Mouse (Mus musculus) limb, embryonic 12.5 days (tissue): Measurements from ENCODE around the gene Vwc2l. TPM values are rescaled to one million over a fixed set of nuclear protein-coding genes. Genes with fewer than 3 reads are reported as not detected.

Experiments used
- ATAC-seq: fragments of 200-750 bp; cut with Nextera tagmentation; 2 replicates; pipeline ENCODE4 v1.8.0; 2017; ENCODE audit warnings: low read depth, moderate TSS enrichment; ENCODE audit not compliant: insufficient number of reproducible peaks, insufficient read depth, low FRiP score, low TSS enrichment
- H3K27ac ChIP-seq: fragments of 300-500 bp; sonication (generic); 2 replicates; pipeline ENCODE4 v1.5.1; 2016; ENCODE audit warnings: mild to moderate bottlenecking, moderate library complexity
- H3K27me3 ChIP-seq: fragments of 300-500 bp; sonication (generic); 2 replicates; pipeline ENCODE4 v1.6.1; 2016; ENCODE audit warnings: mild to moderate bottlenecking, moderate library complexity
- H3K36me3 ChIP-seq: fragments of 300-500 bp; sonication (generic); 2 replicates; pipeline ENCODE4 v1.6.1; 2016; ENCODE audit warnings: mild to moderate bottlenecking, moderate library complexity
- H3K4me1 ChIP-seq: fragments of 300-500 bp; sonication (generic); replicated peaks from 2 replicates; pipeline ENCODE4 v1.6.1; 2016
- H3K4me2 ChIP-seq: fragments of 300-500 bp; sonication (generic); 2 replicates; pipeline ENCODE4 v1.6.1; 2016; ENCODE audit warnings: mild to moderate bottlenecking, moderate library complexity
- H3K4me3 ChIP-seq: fragments of 300-500 bp; sonication (generic); replicated peaks from 2 replicates; pipeline ENCODE4 v1.5.1; 2016; ENCODE audit warnings: mild to moderate bottlenecking
- H3K9ac ChIP-seq: fragments of 300-500 bp; sonication (generic); replicated peaks from 2 replicates; pipeline ENCODE4 v1.6.1; 2016; ENCODE audit warnings: mild to moderate bottlenecking, moderate library complexity
- H3K9me3 ChIP-seq: fragments of 300-500 bp; sonication (generic); 2 replicates; pipeline ENCODE4 v1.6.1; 2016; ENCODE audit warnings: mild to moderate bottlenecking, moderate library complexity
- WGBS: fragments of 180-500 bp; shearing (Covaris S2); methylation state at CpG from one replicate; pipeline ENCODE4 v1.1.7; 2016; 5-methylcytosine and 5-hydroxymethylcytosine counted together
- polyA plus RNA-seq: library from polyadenylated mRNA; unstranded; fragments of >200 nt; fragmentation: Nextera tagmentation; extraction: Ambion mirVana; gene quantifications from 2 replicates; pipeline ENCODE4 v1.2.1, GENCODE M21; 2016

The Vwc2l gene
- polyA plus RNA-seq, 1 experiment from 2014 or later = not detected

DNA sequence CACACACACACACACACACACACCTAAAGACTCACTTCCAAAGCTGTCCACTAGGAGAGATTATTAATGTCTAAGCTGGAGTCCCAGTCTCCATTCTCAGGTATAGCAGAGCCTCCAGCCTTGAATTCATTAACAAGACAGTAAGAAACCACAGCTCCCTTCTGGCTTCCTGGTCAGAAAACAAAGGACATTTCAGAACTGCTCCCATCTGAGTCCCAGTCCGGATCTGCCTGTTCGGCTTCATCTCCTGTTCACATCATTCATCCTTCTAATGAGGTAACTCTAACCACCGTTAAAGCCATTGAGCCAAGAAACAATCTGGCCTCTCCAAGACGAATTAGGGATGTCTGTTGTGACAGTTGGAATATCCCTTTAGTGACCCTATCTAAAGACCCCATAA lies 185.7 kb downstream of the Vwc2l start:
- ATAC-seq = no peak
- Histone ChIP-seq H3K4me3 (no peak overlapping the region), H3K4me1 (no peaks in the 10 kb centered on the region), H3K9me3 (no peaks in the 10 kb centered on the region), H3K4me2 (no peak overlapping the region), H3K27me3 (no peaks in the 10 kb centered on the region), H3K9ac (no peak overlapping the region), H3K36me3 (no peaks in the 10 kb centered on the region), H3K27ac (no peak overlapping the region)
- WGBS = 64% methylated on average over 4 of the region's 4 CpGs

DNA sequence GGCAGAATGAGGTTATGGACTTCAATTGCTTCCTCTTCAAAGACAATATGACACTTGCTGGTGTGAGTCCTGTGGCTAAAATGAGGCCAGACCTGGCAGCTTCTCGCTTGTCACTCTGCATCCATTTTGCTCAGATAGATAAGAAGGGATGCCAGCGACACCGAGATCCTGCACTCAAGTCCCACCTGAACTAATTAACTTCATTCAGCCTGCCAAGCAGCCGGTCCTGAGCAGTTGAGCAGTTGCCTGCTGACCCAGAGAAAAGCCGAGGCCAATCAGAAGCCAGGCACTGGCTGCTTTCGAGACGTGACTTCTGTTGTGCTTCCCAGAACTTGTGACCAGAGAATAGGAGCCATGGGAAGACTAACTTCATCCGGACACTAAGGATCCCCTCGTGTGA lies 187.6 kb downstream of the Vwc2l start:
- Histone ChIP-seq H3K27me3 (no peaks in the 10 kb centered on the region), H3K4me3 (no peak overlapping the region), H3K4me2 (no peak overlapping the region), H3K27ac (no peak overlapping the region), H3K4me1 (no peaks in the 10 kb centered on the region), H3K36me3 (no peaks in the 10 kb centered on the region), H3K9me3 (no peaks in the 10 kb centered on the region), H3K9ac (no peak overlapping the region)
- ATAC-seq = no peak
- 56% methylated on average over 9 of the region's 9 CpGs for WGBS

DNA sequence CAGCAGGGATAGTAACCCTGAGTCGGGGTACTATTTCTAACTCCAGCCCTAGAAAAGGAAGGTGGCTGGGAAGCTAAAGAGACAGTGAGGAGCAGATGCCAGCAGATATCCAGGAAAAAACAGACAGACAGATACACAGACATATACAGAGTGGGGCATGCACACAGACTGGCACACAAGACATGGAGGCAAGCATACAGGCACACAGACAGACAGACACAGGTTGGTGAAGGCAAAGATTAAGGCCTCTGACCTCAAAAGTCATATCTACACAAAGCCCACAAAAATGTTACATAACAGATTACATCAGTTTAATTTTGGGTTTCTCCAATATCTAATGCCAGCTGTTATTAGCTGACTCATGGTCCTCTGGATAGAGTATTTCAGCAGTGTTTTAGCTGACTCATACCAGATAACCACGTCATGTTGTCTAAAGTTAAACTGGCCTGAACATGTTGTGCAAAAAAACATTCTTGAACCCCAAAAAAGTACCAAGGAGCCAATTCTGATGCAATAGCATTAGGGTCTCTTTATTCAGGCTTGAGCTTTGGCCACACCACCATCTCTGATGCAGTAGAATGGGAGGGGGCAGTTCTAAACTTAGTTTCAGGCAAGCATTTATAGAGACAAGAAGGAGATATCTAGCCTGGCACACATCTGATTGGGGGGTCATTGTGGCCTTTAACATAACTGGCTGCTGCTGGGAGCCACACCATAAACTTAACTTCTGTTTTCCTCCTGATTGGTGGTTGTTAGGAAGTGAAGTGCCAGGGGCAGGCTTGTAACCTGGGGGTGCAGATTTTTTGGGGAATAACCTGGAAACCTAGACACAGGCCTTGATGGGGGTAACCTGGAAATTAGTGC lies 192.9 kb downstream of the Vwc2l start:
- ATAC-seq = no peak
- Histone ChIP-seq H3K27ac (no peak overlapping the region), H3K27me3 (no peaks in the 10 kb centered on the region), H3K9ac (no peak overlapping the region), H3K36me3 (no peaks in the 10 kb centered on the region), H3K4me3 (no peak overlapping the region), H3K4me2 (no peak overlapping the region), H3K4me1 (no peaks in the 10 kb centered on the region), H3K9me3 (no peaks in the 10 kb centered on the region)
- WGBS = 82% methylated on average over 2 of the region's 2 CpGs

DNA sequence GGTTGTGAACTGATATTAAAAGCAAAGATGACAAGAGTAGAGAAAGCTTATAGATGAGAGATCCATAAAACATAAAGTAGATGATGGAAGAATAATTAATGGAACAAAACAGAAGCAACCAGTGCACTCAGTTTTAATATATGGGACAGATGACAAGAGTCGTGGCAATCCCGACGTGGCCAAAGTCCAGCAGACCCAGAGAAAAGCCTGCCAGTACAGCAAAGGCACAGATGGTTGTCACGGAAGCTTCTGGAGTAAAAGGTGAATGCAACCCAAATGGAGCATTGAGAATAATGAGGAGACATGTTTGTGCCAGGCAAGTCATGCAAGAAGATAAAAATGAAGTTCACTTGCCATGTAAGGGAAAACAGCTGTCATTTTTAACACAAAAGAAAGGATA lies 207.5 kb downstream of the Vwc2l start:
- no peak overlapping the region for H3K9ac ChIP-seq
- no peaks in the 10 kb centered on the region for H3K9me3 ChIP-seq
- H3K4me1 ChIP-seq = no peaks in the 10 kb centered on the region
- H3K36me3 ChIP-seq = no peaks in the 10 kb centered on the region
- no peak overlapping the region for H3K4me2 ChIP-seq
- no peaks in the 10 kb centered on the region for H3K27me3 ChIP-seq
- ATAC-seq = no peak
- 93% methylated on average over 4 of the region's 4 CpGs for WGBS
- no peak overlapping the region for H3K4me3 ChIP-seq
- no peak overlapping the region for H3K27ac ChIP-seq
